Mouse (Mus musculus): Measurements from ENCODE around the gene Kctd6.

DNA sequence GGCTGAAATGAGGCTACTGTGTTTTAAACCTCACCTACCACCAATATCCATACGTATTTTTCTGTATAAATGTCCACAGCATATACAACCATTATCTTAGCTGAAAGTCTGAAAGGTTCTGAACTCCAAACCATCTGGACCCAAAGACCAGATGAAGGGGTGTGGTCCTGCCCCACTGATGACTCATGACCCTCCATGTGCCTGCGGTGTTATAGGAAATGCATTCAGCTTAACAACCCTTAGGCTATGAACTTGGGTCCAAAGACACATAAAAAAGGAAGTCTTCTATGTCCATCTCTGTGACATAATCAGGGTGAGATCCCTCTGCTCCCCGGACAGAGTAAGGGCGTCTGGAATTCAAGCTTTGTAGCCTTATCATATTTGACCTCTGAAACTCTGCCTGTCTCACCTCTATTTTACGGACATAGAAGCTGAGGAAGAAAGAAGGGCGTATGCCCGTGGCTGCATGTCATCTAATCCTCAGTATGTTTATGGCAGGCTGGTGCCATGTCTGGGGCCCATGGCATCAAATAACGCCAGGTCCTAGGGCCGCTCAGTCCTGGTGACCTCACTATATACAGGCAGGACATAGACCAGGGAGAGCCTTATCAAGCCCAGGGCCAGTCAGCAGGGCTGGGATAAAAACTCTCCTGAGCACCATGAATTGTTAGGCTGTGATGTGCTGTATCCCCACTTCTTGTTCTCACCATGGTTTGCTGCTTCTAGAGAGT, 36.4 kb downstream of the Kctd6 start:
- TF ChIP-seq POLR2A (IDR thresholded peaks at IDR 0.05; ENCODE audit: borderline replicate concordance, extremely low read depth, insufficient read depth, insufficient read length, poor library complexity, severe bottlenecking) = no peak
- TF ChIP-seq CTCF (IDR thresholded peaks at IDR 0.05; ENCODE audit: borderline replicate concordance, extremely low read depth, insufficient read depth, insufficient read length) = no peak

All from brain, embryonic 14.5 days (tissue).